Mouse (Mus musculus) heart, embryonic 10.5 days (tissue): ENCODE data around the gene Phex. TPM values are rescaled to one million over a fixed set of nuclear protein-coding genes. Genes with fewer than 3 reads are reported as not detected.

Source experiments
- microRNA-seq: library from miRNA; unstranded; fragments of <30 nt; microRNA quantifications from one replicate; pipeline ENCODE4, GENCODE M21; 2017
- polyA plus RNA-seq: library from polyadenylated mRNA; unstranded; fragments of >200 nt; fragmentation: Nextera tagmentation; extraction: Ambion mirVana; gene quantifications from 2 replicates; pipeline ENCODE4 v1.2.1, GENCODE M21; 2016

Gene Phex
- polyA plus RNA-seq, 1 experiment from 2014 or later: 0.18 TPM

Small RNA genes lying within 50 kb of the gene (microRNA-seq; reads per million reads assigned to microRNA genes)
- gene Gm23798: not detected

Other genes starting within 250 kb of the Phex start
- 62.9 and 69.5 TPM in 2 replicates for gene Sms, start 77.0 kb upstream of the Phex start, polyA plus RNA-seq
- gene Yy2, start 153.7 kb upstream of the Phex start, polyA plus RNA-seq: 4.4 and 4.9 TPM in 2 replicates
- 19.7 and 19.8 TPM in 2 replicates for gene Mbtps2, start 183.4 kb upstream of the Phex start, polyA plus RNA-seq